Mouse (Mus musculus) limb, embryonic 14.5 days (tissue): ENCODE measurements around the gene Tpk1. TPM values are rescaled to one million over a fixed set of nuclear protein-coding genes. Genes with fewer than 3 reads are reported as not detected.
A peak's percentile ranks its signal among the peaks of the same experiment; 100 is the strongest.

Source experiments
- ATAC-seq: fragments of 200-750 bp; cut with Nextera tagmentation; 2 replicates; pipeline ENCODE4 v1.8.0; 2017; ENCODE audit warnings: low read depth, moderate number of reproducible peaks, moderate TSS enrichment; ENCODE audit not compliant: low FRiP score
- DNase-seq: peaks from one replicate; pipeline ENCODE4 v3.0.0-alpha.2; 2015; ENCODE audit warnings: low spot score
- H3K27ac ChIP-seq: fragments of 300-500 bp; sonication (generic); replicated peaks from 2 replicates; pipeline ENCODE4 v1.5.1; 2014; ENCODE audit warnings: low read depth, mild to moderate bottlenecking, low read length, moderate library complexity, mixed read lengths
- H3K27me3 ChIP-seq: fragments of 300-500 bp; sonication (generic); 2 replicates; pipeline ENCODE4 v1.6.1; 2014; ENCODE audit warnings: low read length, mixed read lengths; ENCODE audit not compliant: control insufficient read depth, insufficient read depth
- H3K36me3 ChIP-seq: fragments of 300-500 bp; sonication (generic); 2 replicates; pipeline ENCODE4 v1.6.1; 2014; ENCODE audit warnings: mild to moderate bottlenecking, low read length, moderate library complexity, mixed read lengths; ENCODE audit not compliant: control insufficient read depth, insufficient read depth
- H3K4me1 ChIP-seq: fragments of 300-500 bp; sonication (generic); 2 replicates; pipeline ENCODE4 v1.6.1; 2014; ENCODE audit warnings: antibody characterized with exemption, low read length, mixed read lengths; ENCODE audit not compliant: control insufficient read depth, insufficient read depth
- H3K4me2 ChIP-seq: fragments of 300-500 bp; sonication (generic); replicated peaks from 2 replicates; pipeline ENCODE4 v1.6.1; 2014; ENCODE audit warnings: low read depth, mild to moderate bottlenecking, low read length, moderate library complexity; ENCODE audit not compliant: severe bottlenecking
- H3K4me3 ChIP-seq: fragments of 300-500 bp; sonication (generic); replicated peaks from 2 replicates; pipeline ENCODE4 v1.5.1; 2014; ENCODE audit warnings: low read length
- H3K9ac ChIP-seq: fragments of 300-500 bp; sonication (generic); 2 replicates; pipeline ENCODE4 v1.6.1; 2014; ENCODE audit warnings: mild to moderate bottlenecking, low read depth, low read length, moderate library complexity; ENCODE audit not compliant: severe bottlenecking
- H3K9me3 ChIP-seq: fragments of 300-500 bp; sonication (generic); 2 replicates; pipeline ENCODE4 v1.6.1; 2016; ENCODE audit warnings: low read length; ENCODE audit not compliant: control insufficient read depth
- POLR2A ChIP-seq: fragments of 200-500 bp; IDR thresholded peaks from 2 replicates; pipeline ENCODE4 v1.8.0; 2012; ENCODE audit warnings: inconsistent platforms, mild to moderate bottlenecking, moderate library complexity, borderline replicate concordance; ENCODE audit not compliant: insufficient read depth, insufficient read length; ENCODE audit errors: extremely low read depth
- WGBS: fragments of 180-500 bp; shearing (Covaris S2); extraction: QIAGEN DNeasy Blood & Tissue Kit; methylation state at CpG from one replicate; pipeline ENCODE4 v1.1.7; 2014; 5-methylcytosine and 5-hydroxymethylcytosine counted together
- polyA plus RNA-seq, 2 experiments: library from polyadenylated mRNA; depleted of rRNA in 1 of 2; stranded (reverse) in 1 of 2; unstranded in 1 of 2; fragments of >200 nt; fragmentation: Nextera tagmentation in 1 of 2; extraction: Ambion mirVana in 1 of 2; gene quantifications; 2 replicates each; pipeline versions ENCODE4 v1.2.1 to v1.2.3; 2012 to 2014

Tpk1 gene
- polyA plus RNA-seq, 2 experiments = 6.8 to 9.1 TPM

- no peak for ATAC-seq
- Histone ChIP-seq H3K9me3 (no peaks in the 10 kb centered on the region), H3K27ac (no peak overlapping the region), H3K4me2 (no peak overlapping the region), H3K27me3 (no peaks in the 10 kb centered on the region), H3K4me1 (peaks cover 9% of the 10 kb centered on the region; the same call in 1 of the 2 replicates), H3K36me3 (no peaks in the 10 kb centered on the region), H3K4me3 (no peak overlapping the region), H3K9ac (no peak overlapping the region)
- DNase-seq = no peak
- WGBS = 82% methylated on average over 5 of the region's 5 CpGs
- no peak for TF ChIP-seq POLR2A
These were observed 302.7 kb downstream of the Tpk1 start for GRCm38 (mm10) chr6:43363291-43363820.

- Histone ChIP-seq H3K36me3 (no peaks in the 10 kb centered on the region), H3K9me3 (no peaks in the 10 kb centered on the region), H3K4me1 (peaks cover 9% of the 10 kb centered on the region; the same call in 1 of the 2 replicates), H3K9ac (no peak overlapping the region), H3K27me3 (no peaks in the 10 kb centered on the region), H3K4me3 (no peak overlapping the region), H3K4me2 (no peak overlapping the region), H3K27ac (no peak overlapping the region)
- no peak for TF ChIP-seq POLR2A
- no peak for ATAC-seq
- no peak for DNase-seq
- 55% methylated on average over 5 of the region's 5 CpGs for WGBS
These were observed 304.8 kb downstream of the Tpk1 start for GRCm38 (mm10) chr6:43361248-43361647.

GRCm38 (mm10) chr6:43360214-43360613 is 305.9 kb downstream of the Tpk1 start:
- ATAC-seq = no peak
- Histone ChIP-seq H3K4me1 (peaks cover 9% of the 10 kb centered on the region; the same call in 1 of the 2 replicates), H3K9me3 (no peaks in the 10 kb centered on the region)

GRCm38 (mm10) chr6:43354562-43355241 is 311.4 kb downstream of the Tpk1 start:
- 89% methylated on average over 9 of the region's 9 CpGs for WGBS
- no peak overlapping the region for H3K9ac ChIP-seq
- no peak overlapping the region for H3K27ac ChIP-seq
- no peak overlapping the region for H3K4me2 ChIP-seq
- no peaks in the 10 kb centered on the region for H3K36me3 ChIP-seq
- no peak overlapping the region for H3K4me3 ChIP-seq
- peaks cover under 1% of the 10 kb centered on the region; the same call in 1 of the 2 replicates for H3K4me1 ChIP-seq
- DNase-seq (no peak), ATAC-seq (no peak)
- no peak for TF ChIP-seq POLR2A
- no peaks in the 10 kb centered on the region for H3K27me3 ChIP-seq
- no peaks in the 10 kb centered on the region for H3K9me3 ChIP-seq

More at GRCm38 (mm10) chr6:43360214-43360613, 305.9 kb downstream of the Tpk1 start:
- DNase-seq = peak; percentile 64
- WGBS = 23% methylated on average over 3 of the region's 3 CpGs
- no peak overlapping the region for H3K4me3 ChIP-seq
- H3K4me2 ChIP-seq = no peak overlapping the region
- no peak overlapping the region for H3K9ac ChIP-seq
- no peaks in the 10 kb centered on the region for H3K27me3 ChIP-seq
- TF ChIP-seq POLR2A = no peak
- H3K27ac ChIP-seq = no peak overlapping the region
- H3K36me3 ChIP-seq = no peaks in the 10 kb centered on the region

- Histone ChIP-seq H3K4me3 (no peak overlapping the region), H3K9me3 (no peaks in the 10 kb centered on the region), H3K9ac (no peak overlapping the region), H3K36me3 (no peaks in the 10 kb centered on the region), H3K4me2 (no peak overlapping the region), H3K4me1 (no peaks in the 10 kb centered on the region), H3K27me3 (no peaks in the 10 kb centered on the region), H3K27ac (no peak overlapping the region)
- ATAC-seq (no peak), DNase-seq (no peak)
- no peak for TF ChIP-seq POLR2A
- WGBS = 86% methylated on average over 4 of the region's 4 CpGs
These were observed 312.6 kb downstream of the Tpk1 start for GRCm38 (mm10) chr6:43353446-43353845.

- Histone ChIP-seq H3K27ac (no peak overlapping the region), H3K27me3 (no peaks in the 10 kb centered on the region), H3K36me3 (no peaks in the 10 kb centered on the region), H3K9ac (no peak overlapping the region), H3K4me1 (no peaks in the 10 kb centered on the region), H3K4me3 (no peak overlapping the region), H3K9me3 (no peaks in the 10 kb centered on the region), H3K4me2 (no peak overlapping the region)
- ATAC-seq (no peak), DNase-seq (no peak)
- 69% methylated on average over 4 of the region's 4 CpGs for WGBS
- TF ChIP-seq POLR2A = no peak
These were observed 317.0 kb downstream of the Tpk1 start for GRCm38 (mm10) chr6:43349083-43349482.
